Mouse (Mus musculus) neural tube, embryonic 10.5 days (tissue): ENCODE measurements around the gene Gpbp1.

Experiments
- DNase-seq: peaks from one replicate; pipeline ENCODE4 v3.0.0-alpha.2; 2017; ENCODE audit warnings: low spot score; ENCODE audit errors: extremely low spot score

Gene Gpbp1

DNA sequence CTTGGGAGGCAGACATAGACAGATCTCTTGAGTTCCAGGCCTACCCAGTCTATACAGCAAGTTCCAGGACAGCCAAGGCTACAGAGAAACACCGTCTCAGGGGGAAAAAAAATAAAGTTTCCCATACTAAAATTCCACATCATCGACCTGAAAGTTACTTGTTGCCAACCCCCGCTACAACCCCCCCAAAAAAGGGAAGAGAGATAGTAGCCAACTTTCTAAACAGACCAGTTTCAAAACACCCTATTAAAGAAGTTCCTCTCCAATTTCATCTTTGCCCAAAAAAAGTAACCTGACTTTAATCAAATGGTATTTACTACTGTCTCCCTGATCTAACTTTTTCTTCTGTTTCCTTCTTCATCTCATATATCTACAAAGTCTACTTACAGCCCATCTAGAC is 22.6 kb downstream of the Gpbp1 start:
- DNase-seq: no peak

- DNase-seq: no peak
Measured at GRCm38 (mm10) chr13:111461424-111461823, 28.5 kb downstream of the Gpbp1 start.

- no peak for DNase-seq
Measured at GRCm38 (mm10) chr13:111456790-111457189, 33.1 kb downstream of the Gpbp1 start.

GRCm38 (mm10) chr13:111444325-111444724 is 45.6 kb downstream of the Gpbp1 start:
- DNase-seq: no peak

- no peak for DNase-seq
Measured at GRCm38 (mm10) chr13:111431174-111431573, 58.7 kb downstream of the Gpbp1 start.

DNA sequence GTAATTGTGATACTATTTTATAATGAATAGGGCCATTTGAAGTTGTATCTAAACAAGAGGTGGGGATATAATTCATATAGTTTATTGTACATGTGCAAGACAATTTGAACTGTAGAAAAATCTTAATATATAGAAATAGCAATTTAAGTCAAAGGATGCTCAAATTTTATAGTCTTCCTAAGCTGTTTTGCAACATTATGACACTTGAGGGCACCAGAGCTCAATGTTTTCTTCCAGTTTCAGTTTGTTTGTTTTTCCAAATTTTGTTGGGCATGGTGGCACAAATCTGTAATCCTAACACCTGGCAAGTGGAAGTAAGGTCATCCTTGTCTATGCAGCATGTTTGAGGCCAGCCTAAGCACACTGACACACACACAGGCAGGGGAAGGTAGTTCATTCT is 68.6 kb downstream of the Gpbp1 start:
- no peak for DNase-seq

GRCm38 (mm10) chr13:111418087-111418486 is 71.8 kb downstream of the Gpbp1 start:
- DNase-seq: no peak

DNA sequence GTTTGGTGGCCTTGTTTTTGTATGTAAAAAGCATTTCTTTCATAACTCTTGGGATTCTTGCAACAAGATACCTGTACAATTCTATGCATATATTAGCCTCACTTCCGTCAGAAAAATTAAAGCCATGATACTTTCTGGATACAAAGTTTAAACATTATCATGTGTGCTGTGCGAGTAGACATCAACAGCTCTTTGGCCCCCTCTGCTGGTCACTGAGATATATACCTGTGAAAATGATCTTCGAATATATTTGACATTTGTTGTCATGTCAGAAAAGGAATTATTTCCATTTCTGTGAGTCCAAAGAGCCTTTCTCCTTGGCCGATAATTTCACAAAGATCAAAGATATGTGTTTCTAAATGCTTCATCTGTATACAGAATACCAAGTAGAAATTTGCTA is 76.8 kb downstream of the Gpbp1 start:
- DNase-seq: peak; percentile 32

DNA sequence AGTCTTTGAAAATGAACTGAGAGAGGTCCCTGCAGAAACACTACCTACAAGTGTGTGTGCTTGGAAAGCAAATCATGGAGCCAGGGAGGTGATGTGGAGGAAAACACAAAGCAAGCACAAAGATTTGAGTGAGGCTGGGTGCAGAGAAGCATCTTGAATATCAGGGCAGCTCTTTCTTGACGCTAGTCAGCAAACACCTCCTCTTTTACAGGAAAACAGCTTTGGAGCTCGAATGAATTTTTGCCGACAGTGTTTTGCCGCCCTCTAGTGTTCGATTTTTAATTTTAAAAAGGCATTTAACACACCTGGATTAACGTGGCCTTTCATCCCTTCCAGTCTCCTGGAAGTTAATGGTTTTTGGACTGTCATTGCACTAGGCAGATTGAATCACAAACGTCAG is 79.1 kb downstream of the Gpbp1 start:
- DNase-seq: peak; percentile 43

DNA sequence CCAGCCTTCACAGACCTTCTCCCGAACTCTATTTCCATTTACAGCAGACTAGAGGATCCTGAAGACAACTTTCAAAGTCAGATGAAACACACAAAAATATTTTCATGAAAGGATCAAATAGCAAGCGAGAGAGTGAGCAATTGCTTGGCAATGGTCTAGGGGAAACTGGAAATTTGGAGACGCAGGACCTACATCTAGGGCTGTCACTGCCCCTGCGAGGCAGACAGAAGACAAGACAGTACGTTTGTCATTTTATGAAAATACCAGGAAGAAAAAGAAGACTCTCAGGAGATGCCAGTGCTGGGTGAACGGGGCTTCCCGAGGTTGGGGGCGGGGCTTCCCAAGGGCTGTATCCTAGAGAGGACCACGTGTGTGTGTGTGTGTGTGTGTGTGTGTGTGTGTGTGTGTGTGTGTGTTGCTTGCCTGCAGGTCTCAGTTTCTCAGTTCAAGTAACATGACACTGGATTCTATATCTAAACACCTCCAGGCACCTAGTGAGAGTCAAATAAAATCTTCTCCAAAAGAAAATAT is 83.0 kb downstream of the Gpbp1 start:
- no peak for DNase-seq

GRCm38 (mm10) chr13:111405956-111406355 is 84.0 kb downstream of the Gpbp1 start:
- no peak for DNase-seq

DNA sequence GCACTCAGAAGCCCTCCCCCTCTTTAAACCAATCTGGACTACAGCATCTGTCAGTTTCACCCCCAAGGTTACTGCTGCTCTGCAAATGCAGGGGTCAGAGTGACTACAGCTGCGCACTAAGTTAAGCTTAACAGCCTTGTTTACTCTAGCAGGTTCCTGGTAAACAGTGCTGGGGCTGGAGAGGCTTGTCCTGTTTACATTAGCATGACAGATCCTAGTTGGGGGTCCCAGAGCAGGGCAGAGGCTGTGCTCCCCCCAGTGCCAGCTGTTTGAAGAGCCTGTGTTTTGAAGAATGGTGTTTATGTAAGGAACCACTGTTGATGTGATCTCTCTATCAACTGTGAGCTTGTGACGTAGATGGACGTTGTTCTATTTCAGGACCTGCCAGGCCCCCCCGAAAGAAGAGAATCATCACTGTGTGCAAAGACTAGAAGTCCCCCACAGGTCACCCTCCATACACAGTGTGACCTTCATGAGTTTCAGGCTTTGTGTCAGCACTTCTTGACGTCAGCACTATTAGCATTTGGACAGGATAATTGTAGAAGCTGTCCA is 92.2 kb downstream of the Gpbp1 start:
- no peak for DNase-seq

- DNase-seq: no peak
Measured at GRCm38 (mm10) chr13:111397061-111397460, 92.8 kb downstream of the Gpbp1 start.

GRCm38 (mm10) chr13:111395528-111395927 is 94.4 kb downstream of the Gpbp1 start:
- no peak for DNase-seq

GRCm38 (mm10) chr13:111394904-111395303 is 95.0 kb downstream of the Gpbp1 start:
- no peak for DNase-seq

GRCm38 (mm10) chr13:111394341-111394740 is 95.6 kb downstream of the Gpbp1 start:
- DNase-seq: no peak

DNA sequence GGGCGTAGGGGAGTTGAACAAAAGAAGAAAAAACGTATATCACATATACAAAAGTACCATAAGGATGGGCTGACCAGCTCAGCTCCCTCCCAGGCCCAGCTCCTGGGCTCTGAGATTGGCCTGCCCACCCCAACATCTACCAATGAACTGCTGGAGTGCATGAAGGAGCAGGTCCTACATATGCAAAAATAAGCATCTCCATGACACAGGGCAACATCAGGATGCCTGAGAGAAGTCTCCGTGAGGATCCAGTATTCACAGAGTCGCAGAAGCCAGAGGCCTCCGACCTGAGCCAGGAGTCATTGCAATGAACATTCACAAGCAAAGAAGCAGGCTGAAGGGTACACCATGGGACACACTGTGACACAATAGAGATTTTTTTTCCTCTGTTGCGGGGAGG is 96.5 kb downstream of the Gpbp1 start:
- DNase-seq: no peak

DNA sequence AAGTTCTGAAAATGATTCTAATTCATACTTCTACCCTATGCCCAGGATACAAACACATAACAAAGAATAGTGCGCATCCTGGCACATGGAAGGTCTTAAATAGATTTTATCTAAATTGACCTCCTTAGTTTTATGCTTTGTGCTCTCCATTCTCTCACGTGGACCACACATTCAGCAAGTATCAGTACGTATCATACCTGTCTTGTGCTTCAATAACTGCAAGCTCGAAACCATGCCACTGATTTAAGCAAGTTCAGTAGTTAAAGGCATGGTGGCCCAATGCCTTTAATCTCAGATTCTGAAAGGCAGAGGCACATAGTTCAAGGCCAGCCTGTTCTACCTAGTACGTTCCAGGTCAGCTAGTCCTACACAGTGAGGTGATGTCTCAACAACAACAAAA is 98.5 kb downstream of the Gpbp1 start:
- DNase-seq: no peak

DNA sequence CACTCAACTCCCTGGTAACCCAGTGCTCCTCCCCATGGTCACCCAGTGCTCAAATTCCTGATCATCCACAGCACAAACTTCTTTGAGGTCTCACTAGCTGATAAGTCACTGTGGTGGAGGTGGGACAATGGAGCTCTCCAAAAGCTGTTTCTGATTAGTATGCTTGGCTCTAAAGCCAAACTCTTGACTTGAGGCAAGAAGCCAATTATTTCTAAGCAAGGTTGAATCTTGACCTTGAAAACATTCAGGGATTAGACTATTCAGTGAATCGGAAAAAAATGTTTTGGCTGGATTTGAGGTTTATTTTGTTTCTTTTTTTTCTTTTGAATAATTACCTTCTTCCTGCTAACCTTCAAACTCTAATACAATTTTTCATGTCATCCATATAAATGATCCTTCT is 98.9 kb downstream of the Gpbp1 start:
- no peak for DNase-seq

GRCm38 (mm10) chr13:111384011-111384985 is 105.6 kb downstream of the Gpbp1 start:
- no peak for DNase-seq
